Mouse (Mus musculus) midbrain, embryonic 15.5 days (tissue): Measurements from ENCODE around the gene Lgals8. TPM values are rescaled to one million over a fixed set of nuclear protein-coding genes. Genes with fewer than 3 reads are reported as not detected.

Experiments
- polyA plus RNA-seq: library from polyadenylated mRNA; unstranded; fragments of >200 nt; fragmentation: Nextera tagmentation; extraction: Ambion mirVana; gene quantifications from 2 replicates; pipeline ENCODE4 v1.2.1, GENCODE M21; 2015

Gene Lgals8
- polyA plus RNA-seq, 1 experiment from 2014 or later, result 20.3 TPM

Other genes starting within 250 kb of the Lgals8 start
- 2.9 and 3.8 TPM in 2 replicates for gene Mtr, start 206.8 kb downstream of the Lgals8 start, polyA plus RNA-seq
- 2.8 and 4.6 TPM in 2 replicates for gene Actn2, start 124.2 kb downstream of the Lgals8 start, polyA plus RNA-seq
- gene Heatr1, start 69.9 kb downstream of the Lgals8 start, polyA plus RNA-seq, result 14.0 and 14.2 TPM in 2 replicates
- 1.4 and 1.5 TPM in 2 replicates for gene Edaradd, start 55.5 kb upstream of the Lgals8 start, polyA plus RNA-seq
- 19.0 TPM in 2 replicates for gene Ero1lb, start 100.9 kb upstream of the Lgals8 start, polyA plus RNA-seq